Mouse (Mus musculus) midbrain, embryonic 16.5 days (tissue): ENCODE results near the gene Hnrnpab. TPM values are rescaled to one million over a fixed set of nuclear protein-coding genes. Genes with fewer than 3 reads are reported as not detected.

Experiments used
- polyA plus RNA-seq: library from polyadenylated mRNA; unstranded; fragments of >200 nt; fragmentation: Nextera tagmentation; extraction: Ambion mirVana; gene quantifications from 2 replicates; pipeline ENCODE4 v1.2.1, GENCODE M21; 2015

Gene Hnrnpab
- polyA plus RNA-seq, 1 experiment from 2014 or later, result 273 TPM

Other genes starting within 250 kb of the Hnrnpab start
- gene Phykpl, start 22.1 kb downstream of the Hnrnpab start, polyA plus RNA-seq, result 9.4 and 9.7 TPM in 2 replicates
- 83.7 and 85.9 TPM in 2 replicates for gene Nhp2, start 12.9 kb upstream of the Hnrnpab start, polyA plus RNA-seq
- 80.0 and 82.7 TPM in 2 replicates for gene Rmnd5b, start 29.0 kb upstream of the Hnrnpab start, polyA plus RNA-seq
- 19.6 and 22.3 TPM in 2 replicates for gene N4bp3, start 44.0 kb upstream of the Hnrnpab start, polyA plus RNA-seq
- 1.2 TPM in 2 replicates for gene D930048N14Rik, start 44.1 kb upstream of the Hnrnpab start, polyA plus RNA-seq
- gene 0610009B22Rik, start 82.0 kb upstream of the Hnrnpab start, polyA plus RNA-seq, result 91.5 and 106 TPM in 2 replicates
- gene Sec24a, start 156.8 kb upstream of the Hnrnpab start, polyA plus RNA-seq, result 15.2 and 16.5 TPM in 2 replicates
- 184 and 206 TPM in 2 replicates for gene Sar1b, start 156.8 kb upstream of the Hnrnpab start, polyA plus RNA-seq